Mouse (Mus musculus) heart, embryonic 12.5 days (tissue): Measurements from ENCODE around the gene Fam193b. TPM values are rescaled to one million over a fixed set of nuclear protein-coding genes. Genes with fewer than 3 reads are reported as not detected.

ENCODE experiments used
- ATAC-seq: fragments of 200-750 bp; cut with Nextera tagmentation; 2 replicates; pipeline ENCODE4 v1.8.0; 2017; ENCODE audit warnings: moderate TSS enrichment, moderate library complexity; ENCODE audit not compliant: insufficient number of reproducible peaks, low FRiP score
- H3K27ac ChIP-seq: fragments of 300-500 bp; sonication (generic); 2 replicates; pipeline ENCODE4 v1.5.1; 2016; ENCODE audit warnings: mild to moderate bottlenecking, moderate library complexity; ENCODE audit not compliant: poor library complexity, severe bottlenecking
- H3K27me3 ChIP-seq: fragments of 300-500 bp; sonication (generic); replicated peaks from 2 replicates; pipeline ENCODE4 v1.6.1; 2016; ENCODE audit warnings: mild to moderate bottlenecking, moderate library complexity
- H3K36me3 ChIP-seq: fragments of 300-500 bp; sonication (generic); 2 replicates; pipeline ENCODE4 v1.6.1; 2016; ENCODE audit warnings: mild to moderate bottlenecking, moderate library complexity
- H3K4me1 ChIP-seq: fragments of 300-500 bp; sonication (generic); replicated peaks from 2 replicates; pipeline ENCODE4 v1.6.1; 2016; ENCODE audit warnings: mild to moderate bottlenecking
- H3K4me2 ChIP-seq: fragments of 300-500 bp; sonication (generic); 2 replicates; pipeline ENCODE4 v1.6.1; 2016; ENCODE audit warnings: mild to moderate bottlenecking, moderate library complexity
- H3K4me3 ChIP-seq: fragments of 300-500 bp; sonication (generic); 2 replicates; pipeline ENCODE4 v1.5.1; 2016; ENCODE audit warnings: mild to moderate bottlenecking
- H3K9ac ChIP-seq: fragments of 300-500 bp; sonication (generic); 2 replicates; pipeline ENCODE4 v1.6.1; 2016; ENCODE audit warnings: mild to moderate bottlenecking, moderate library complexity
- H3K9me3 ChIP-seq: fragments of 300-500 bp; sonication (generic); replicated peaks from 2 replicates; pipeline ENCODE4 v1.6.1; 2016; ENCODE audit warnings: mild to moderate bottlenecking, moderate library complexity
- whole genome bisulfite sequencing: fragments of 180-500 bp; shearing (Covaris S2); methylation state at CpG from one replicate; pipeline ENCODE4 v1.1.7; 2016; 5-methylcytosine and 5-hydroxymethylcytosine counted together
- polyA plus RNA-seq: library from polyadenylated mRNA; unstranded; fragments of >200 nt; fragmentation: Nextera tagmentation; extraction: Ambion mirVana; gene quantifications from 2 replicates; pipeline ENCODE4 v1.2.1, GENCODE M21; 2016

Gene Fam193b
- 24.3 and 24.4 TPM in 2 replicates for polyA plus RNA-seq

- H3K9ac ChIP-seq: peak within 1 kb of the TSS; percentile 85
- H3K27me3 ChIP-seq: no peaks in the 10 kb centered on the region
- H3K27ac ChIP-seq: peak within 1 kb of the TSS; percentile 77
- peaks cover 22% of the 10 kb centered on the region for H3K4me1 ChIP-seq
- peak within 1 kb of the TSS; percentile 63 for H3K4me3 ChIP-seq
- peaks cover 17% of the 10 kb centered on the region for H3K36me3 ChIP-seq
- peaks cover 2% of the 10 kb centered on the region; the same call in 1 of the 2 replicates for H3K9me3 ChIP-seq
- WGBS: 2% methylated on average over 44 of the region's 47 CpGs
- ATAC-seq: peak; percentile 94
- peak within 1 kb of the TSS; percentile 72 for H3K4me2 ChIP-seq
Measured at GRCm38 (mm10) chr13:55571027-55571751, at the start of gene Fam193b. Fam193b (minus strand) TSS chr13:55571120.

- 79% methylated on average over 2 of the region's 2 CpGs for WGBS
- ATAC-seq: no peak
- H3K36me3 ChIP-seq: peaks cover 6% of the 10 kb centered on the region
- H3K4me1 ChIP-seq: peaks cover 14% of the 10 kb centered on the region
- no peaks in the 10 kb centered on the region for H3K9me3 ChIP-seq
- no peak overlapping the region for H3K4me2 ChIP-seq
- H3K4me3 ChIP-seq: no peak overlapping the region
- H3K27me3 ChIP-seq: no peaks in the 10 kb centered on the region
- H3K9ac ChIP-seq: no peak overlapping the region
- H3K27ac ChIP-seq: no peak overlapping the region
Measured at GRCm38 (mm10) chr13:55620275-55620674, 49.4 kb upstream of the Fam193b start.

GRCm38 (mm10) chr13:55619328-55619727 lies 48.4 kb upstream of the Fam193b start:
- Histone ChIP-seq H3K9ac (no peak overlapping the region), H3K27me3 (no peaks in the 10 kb centered on the region), H3K4me3 (no peak overlapping the region), H3K9me3 (no peaks in the 10 kb centered on the region), H3K4me2 (no peak overlapping the region), H3K4me1 (peaks cover 12% of the 10 kb centered on the region), H3K27ac (no peak overlapping the region), H3K36me3 (no peaks in the 10 kb centered on the region)
- WGBS: 77% methylated on average over 4 of the region's 4 CpGs
- ATAC-seq: no peak

GRCm38 (mm10) chr13:55613471-55613870 lies 42.6 kb upstream of the Fam193b start:
- no peak for ATAC-seq
- no peak overlapping the region for H3K9ac ChIP-seq
- no peaks in the 10 kb centered on the region for H3K4me1 ChIP-seq
- H3K4me3 ChIP-seq: no peak overlapping the region
- peaks cover 30% of the 10 kb centered on the region for H3K36me3 ChIP-seq
- H3K27me3 ChIP-seq: no peaks in the 10 kb centered on the region
- H3K4me2 ChIP-seq: no peak overlapping the region
- 50% methylated on average over 5 of the region's 5 CpGs for WGBS
- no peak overlapping the region for H3K27ac ChIP-seq
- no peaks in the 10 kb centered on the region for H3K9me3 ChIP-seq

- no peaks in the 10 kb centered on the region for H3K27me3 ChIP-seq
- no peak overlapping the region for H3K4me3 ChIP-seq
- no peak for ATAC-seq
- H3K9me3 ChIP-seq: no peaks in the 10 kb centered on the region
- H3K36me3 ChIP-seq: peaks cover 44% of the 10 kb centered on the region
- WGBS: 81% methylated on average over 7 of the region's 7 CpGs
- H3K4me2 ChIP-seq: no peak overlapping the region
- no peaks in the 10 kb centered on the region for H3K4me1 ChIP-seq
- H3K9ac ChIP-seq: no peak overlapping the region
- H3K27ac ChIP-seq: no peak overlapping the region
Measured at GRCm38 (mm10) chr13:55611996-55612395, 41.1 kb upstream of the Fam193b start.

GRCm38 (mm10) chr13:55607624-55608006 lies 36.7 kb upstream of the Fam193b start:
- H3K36me3 ChIP-seq: peaks cover 74% of the 10 kb centered on the region
- no peaks in the 10 kb centered on the region for H3K4me1 ChIP-seq
- H3K9me3 ChIP-seq: no peaks in the 10 kb centered on the region
- no peak overlapping the region for H3K27ac ChIP-seq
- H3K4me2 ChIP-seq: no peak overlapping the region
- no peak overlapping the region for H3K9ac ChIP-seq
- H3K27me3 ChIP-seq: no peaks in the 10 kb centered on the region
- 83% methylated on average over 2 of the region's 2 CpGs for WGBS
- no peak; the same call in 1 of the 2 replicates for ATAC-seq
- no peak overlapping the region for H3K4me3 ChIP-seq

- 75% methylated on average over 10 of the region's 10 CpGs for WGBS
- no peak overlapping the region for H3K27ac ChIP-seq
- H3K4me3 ChIP-seq: no peak overlapping the region
- no peaks in the 10 kb centered on the region for H3K4me1 ChIP-seq
- no peak overlapping the region for H3K4me2 ChIP-seq
- no peaks in the 10 kb centered on the region for H3K9me3 ChIP-seq
- peaks cover 73% of the 10 kb centered on the region for H3K36me3 ChIP-seq
- no peak overlapping the region for H3K9ac ChIP-seq
- no peak for ATAC-seq
- H3K27me3 ChIP-seq: no peaks in the 10 kb centered on the region
Measured at GRCm38 (mm10) chr13:55606899-55607623, 36.1 kb upstream of the Fam193b start.

- peaks cover 57% of the 10 kb centered on the region for H3K36me3 ChIP-seq
Measured at GRCm38 (mm10) chr13:55604606-55605005, 33.7 kb upstream of the Fam193b start.

GRCm38 (mm10) chr13:55601611-55602010 lies 30.7 kb upstream of the Fam193b start:
- WGBS: 9% methylated on average over 3 of the region's 3 CpGs
- Histone ChIP-seq H3K4me2 (no peak overlapping the region), H3K36me3 (peaks cover 46% of the 10 kb centered on the region), H3K9ac (no peak overlapping the region), H3K27me3 (no peaks in the 10 kb centered on the region), H3K9me3 (no peaks in the 10 kb centered on the region), H3K27ac (no peak overlapping the region), H3K4me3 (no peak overlapping the region), H3K4me1 (peaks cover 10% of the 10 kb centered on the region)
- no peak for ATAC-seq

More at GRCm38 (mm10) chr13:55604606-55605005, 33.7 kb upstream of the Fam193b start:
- Histone ChIP-seq H3K9me3 (no peaks in the 10 kb centered on the region), H3K4me1 (peaks cover 6% of the 10 kb centered on the region), H3K9ac (no peak overlapping the region), H3K27me3 (no peaks in the 10 kb centered on the region), H3K4me3 (no peak overlapping the region), H3K27ac (no peak overlapping the region), H3K4me2 (no peak overlapping the region)
- WGBS: 92% methylated on average over 3 of the region's 3 CpGs
- ATAC-seq: no peak

- peak; percentile 7; the same call in 1 of the 2 replicates for ATAC-seq
- WGBS: 21% methylated on average over 9 of the region's 9 CpGs
- Histone ChIP-seq H3K9ac (peak overlapping the region; percentile 87), H3K4me3 (peak overlapping the region; percentile 80), H3K27me3 (no peaks in the 10 kb centered on the region), H3K9me3 (no peaks in the 10 kb centered on the region), H3K27ac (no peak overlapping the region), H3K4me1 (peaks cover 10% of the 10 kb centered on the region), H3K4me2 (peak overlapping the region; percentile 85), H3K36me3 (peaks cover 46% of the 10 kb centered on the region)
Measured at GRCm38 (mm10) chr13:55600657-55601056, 29.7 kb upstream of the Fam193b start.
